Mouse (Mus musculus) kidney, adult 2 months (tissue): ENCODE data around the gene Nhsl1. TPM values are rescaled to one million over a fixed set of nuclear protein-coding genes. Genes with fewer than 3 reads are reported as not detected.

Source experiments
- DNase-seq: peaks from one replicate; pipeline ENCODE4 v3.0.0; 2021
- H3K27ac ChIP-seq: fragments of 200-500 bp; 2 replicates; pipeline ENCODE4 v1.5.1; 2012; ENCODE audit warnings: low read depth, low read length, control low read depth, inconsistent platforms; ENCODE audit not compliant: insufficient read depth
- H3K27me3 ChIP-seq: fragments of 200-500 bp; replicated peaks from 2 replicates; pipeline ENCODE4 v1.6.1; 2012; ENCODE audit warnings: mild to moderate bottlenecking, moderate library complexity, low read length, inconsistent platforms; ENCODE audit not compliant: control insufficient read depth, insufficient read depth
- H3K36me3 ChIP-seq: fragments of 200-500 bp; 2 replicates; pipeline ENCODE4 v1.6.1; 2012; ENCODE audit warnings: mild to moderate bottlenecking, moderate library complexity, low read length, inconsistent platforms; ENCODE audit not compliant: control insufficient read depth, insufficient read depth
- H3K4me1 ChIP-seq: fragments of 200-500 bp; 2 replicates; pipeline ENCODE4 v1.6.1; 2011; ENCODE audit warnings: low read length; ENCODE audit not compliant: control insufficient read depth, insufficient read depth
- H3K4me3 ChIP-seq: fragments of 200-500 bp; 2 replicates; pipeline ENCODE4 v1.5.1; 2011; ENCODE audit warnings: mild to moderate bottlenecking, low read depth, low read length, control low read depth; ENCODE audit not compliant: insufficient read depth
- CTCF ChIP-seq: fragments of 200-500 bp; conservative IDR thresholded peaks from 2 replicates; pipeline ENCODE4 v1.5.1; 2011; ENCODE audit warnings: low read depth, mild to moderate bottlenecking, control low read depth, low read length, moderate library complexity, mixed read lengths; ENCODE audit not compliant: insufficient read depth, insufficient read length
- POLR2A ChIP-seq: fragments of 200-500 bp; IDR thresholded peaks from one replicate; pipeline ENCODE4 v1.6.1; 2011; ENCODE audit warnings: low read depth, low read length, control low read depth
- WGBS: fragments of 180-500 bp; shearing (Covaris S2); methylation state at CpG from one replicate; pipeline ENCODE4 v1.1.7; 2018; 5-methylcytosine and 5-hydroxymethylcytosine counted together
- polyA plus RNA-seq: library from polyadenylated mRNA; depleted of rRNA; stranded (reverse); fragments of >200 nt; gene quantifications from 2 replicates; pipeline ENCODE4 v1.2.3, GENCODE M21; 2012

Nhsl1 gene
- polyA plus RNA-seq, 1 experiment = 10.4 TPM

GRCm38 (mm10) chr10:18511496-18511895 lies 192.7 kb downstream of the Nhsl1 start:
- no peak overlapping the region for H3K4me3 ChIP-seq
- H3K27me3 ChIP-seq = no peaks in the 10 kb centered on the region
- TF ChIP-seq POLR2A (no peak), CTCF (no peak)
- peaks cover 2% of the 10 kb centered on the region for H3K36me3 ChIP-seq
- no peak overlapping the region for H3K27ac ChIP-seq
- 87% methylated on average over 11 of the region's 11 CpGs for WGBS
- peaks cover 7% of the 10 kb centered on the region; the same call in 1 of the 2 replicates for H3K4me1 ChIP-seq
- DNase-seq = no peak

- 81% methylated on average over 2 of the region's 2 CpGs for WGBS
- Histone ChIP-seq H3K27ac (no peak overlapping the region), H3K4me1 (peaks cover 11% of the 10 kb centered on the region; the same call in 1 of the 2 replicates), H3K4me3 (no peak overlapping the region), H3K36me3 (no peaks in the 10 kb centered on the region), H3K27me3 (no peaks in the 10 kb centered on the region)
- TF ChIP-seq POLR2A (no peak), CTCF (no peak)
- no peak for DNase-seq
Measured at GRCm38 (mm10) chr10:18522556-18522955, 203.8 kb downstream of the Nhsl1 start.

DNA sequence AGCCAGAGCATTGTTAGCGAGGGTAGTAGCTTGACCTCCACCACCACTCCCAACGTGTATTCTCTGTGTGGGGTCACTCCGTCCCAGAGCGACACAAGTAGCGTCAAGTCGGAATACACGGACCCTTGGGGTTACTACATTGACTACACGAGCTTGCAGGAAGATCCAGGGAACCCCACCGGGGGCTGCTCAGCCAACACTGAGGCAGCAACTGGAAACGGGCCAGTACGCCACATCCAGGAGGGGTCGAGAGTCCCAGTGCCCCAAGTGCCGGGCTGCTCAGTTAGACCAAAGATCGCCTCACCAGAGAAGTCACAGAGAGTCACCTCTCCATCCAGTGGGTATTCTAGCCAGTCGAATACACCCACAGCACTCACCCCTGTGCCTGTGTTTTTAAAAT lies 206.5 kb downstream of the Nhsl1 start:
- WGBS = 91% methylated on average over 15 of the region's 15 CpGs
- TF ChIP-seq CTCF = no peak
- TF ChIP-seq POLR2A = no peak
- no peak for DNase-seq

GRCm38 (mm10) chr10:18525726-18526125 lies 206.9 kb downstream of the Nhsl1 start:
- TF ChIP-seq CTCF = no peak
- TF ChIP-seq POLR2A = no peak
- Histone ChIP-seq H3K36me3 (no peaks in the 10 kb centered on the region), H3K27me3 (no peaks in the 10 kb centered on the region), H3K4me1 (peaks cover 14% of the 10 kb centered on the region; the same call in 1 of the 2 replicates), H3K27ac (no peak overlapping the region), H3K4me3 (no peak overlapping the region)
- no peak for DNase-seq
- 64% methylated on average over 9 of the region's 9 CpGs for WGBS

More for the DNA sequence above, 206.5 kb downstream of the Nhsl1 start:
- Histone ChIP-seq H3K36me3 (no peaks in the 10 kb centered on the region), H3K4me3 (no peak overlapping the region), H3K27ac (no peak overlapping the region), H3K4me1 (peaks cover 14% of the 10 kb centered on the region; the same call in 1 of the 2 replicates), H3K27me3 (no peaks in the 10 kb centered on the region)

- no peak for TF ChIP-seq POLR2A
- TF ChIP-seq CTCF = no peak
- WGBS = 67% methylated on average over 22 of the region's 22 CpGs
Measured at GRCm38 (mm10) chr10:18526184-18526850, 207.5 kb downstream of the Nhsl1 start.

GRCm38 (mm10) chr10:18526851-18527675 lies 208.3 kb downstream of the Nhsl1 start:
- Histone ChIP-seq H3K4me3 (no peak overlapping the region), H3K4me1 (peaks cover 14% of the 10 kb centered on the region; the same call in 1 of the 2 replicates), H3K27ac (peak overlapping the region; percentile 32; the same call in 1 of the 2 replicates), H3K27me3 (no peaks in the 10 kb centered on the region), H3K36me3 (no peaks in the 10 kb centered on the region; the same call in 1 of the 2 replicates)
- TF ChIP-seq CTCF (no peak), POLR2A (no peak)
- DNase-seq = peak; percentile 61
- WGBS = 50% methylated on average over 20 of the region's 20 CpGs

More at GRCm38 (mm10) chr10:18526184-18526850, 207.5 kb downstream of the Nhsl1 start:
- no peaks in the 10 kb centered on the region for H3K36me3 ChIP-seq
- no peak overlapping the region for H3K4me3 ChIP-seq
- peaks cover 14% of the 10 kb centered on the region; the same call in 1 of the 2 replicates for H3K4me1 ChIP-seq
- H3K27me3 ChIP-seq = no peaks in the 10 kb centered on the region
- H3K27ac ChIP-seq = no peak overlapping the region
- peak; percentile 51 for DNase-seq

DNA sequence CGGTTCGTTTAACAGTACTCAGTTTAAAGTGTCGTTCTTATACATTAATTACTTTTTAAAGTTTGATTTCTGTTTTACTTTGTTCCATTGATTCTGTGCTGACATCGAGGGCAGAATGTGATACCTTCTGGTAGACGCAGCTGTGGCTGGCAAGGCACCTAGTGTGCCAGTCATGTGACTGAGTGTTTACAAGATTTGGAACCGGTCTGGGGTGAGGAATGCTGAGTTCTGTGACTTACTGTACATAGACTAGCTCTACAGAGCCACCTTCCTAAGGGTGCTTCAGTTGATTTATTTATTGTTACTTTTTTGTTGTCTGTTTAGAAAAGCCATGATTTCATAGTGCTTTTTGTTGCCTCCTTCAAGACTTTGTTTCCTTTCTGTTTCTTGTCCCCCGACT lies 209.0 kb downstream of the Nhsl1 start:
- DNase-seq = peak; percentile 73
- Histone ChIP-seq H3K4me3 (no peak overlapping the region), H3K27ac (no peak overlapping the region), H3K36me3 (no peaks in the 10 kb centered on the region; the same call in 1 of the 2 replicates), H3K4me1 (peaks cover 14% of the 10 kb centered on the region; the same call in 1 of the 2 replicates), H3K27me3 (no peaks in the 10 kb centered on the region)
- TF ChIP-seq POLR2A (no peak), CTCF (no peak)
- 41% methylated on average over 7 of the region's 7 CpGs for WGBS
